Mouse (Mus musculus) gastrocnemius, adult 18-20 months (tissue): ENCODE results near the gene Adam19. TPM values are rescaled to one million over a fixed set of nuclear protein-coding genes. Genes with fewer than 3 reads are reported as not detected.

Experiments used
- DNase-seq: peaks from one replicate; pipeline ENCODE4 v3.0.0; 2021; ENCODE audit warnings: low spot score
- total RNA-seq, 2 experiments: library from RNA; stranded (reverse); gene quantifications; 2 replicates each; pipeline ENCODE4 v1.2.3; 2021

Gene Adam19
- total RNA-seq, 2 experiments from 2014 or later: 1.9 to 4.1 TPM

- DNase-seq: no peak
Observed at GRCm38 (mm10) chr11:46097062-46097461, 41.3 kb downstream of the Adam19 start.

GRCm38 (mm10) chr11:46102107-46102506 is 46.3 kb downstream of the Adam19 start:
- DNase-seq: peak; percentile 56

- DNase-seq: no peak
Observed at GRCm38 (mm10) chr11:46107046-46107445, 51.3 kb downstream of the Adam19 start.

- DNase-seq: no peak
Observed at GRCm38 (mm10) chr11:46109206-46109605, 53.4 kb downstream of the Adam19 start.

GRCm38 (mm10) chr11:46110156-46110944 is 54.6 kb downstream of the Adam19 start:
- no peak for DNase-seq

- DNase-seq: no peak
Observed at GRCm38 (mm10) chr11:46110945-46111287, 55.1 kb downstream of the Adam19 start.

- DNase-seq: peak; percentile 51
Observed at GRCm38 (mm10) chr11:46113211-46113610, 57.4 kb downstream of the Adam19 start.

GRCm38 (mm10) chr11:46114221-46114620 is 58.4 kb downstream of the Adam19 start:
- DNase-seq: no peak

- DNase-seq: no peak
Observed at GRCm38 (mm10) chr11:46115011-46115410, 59.2 kb downstream of the Adam19 start.

- no peak for DNase-seq
Observed at GRCm38 (mm10) chr11:46115411-46116173, 59.8 kb downstream of the Adam19 start.

- no peak for DNase-seq
Observed at GRCm38 (mm10) chr11:46116510-46116909, 60.7 kb downstream of the Adam19 start.

- DNase-seq: no peak
Observed at GRCm38 (mm10) chr11:46119624-46120023, 63.8 kb downstream of the Adam19 start.

- no peak for DNase-seq
Observed at GRCm38 (mm10) chr11:46120084-46120483, 64.3 kb downstream of the Adam19 start.

GRCm38 (mm10) chr11:46121666-46122065 is 65.9 kb downstream of the Adam19 start:
- no peak for DNase-seq

- no peak for DNase-seq
Observed at GRCm38 (mm10) chr11:46122875-46123274, 67.1 kb downstream of the Adam19 start.

GRCm38 (mm10) chr11:46123328-46123866 is 67.6 kb downstream of the Adam19 start:
- no peak for DNase-seq

- no peak for DNase-seq
Observed at GRCm38 (mm10) chr11:46125093-46125834, 69.5 kb downstream of the Adam19 start.

- DNase-seq: no peak
Observed at GRCm38 (mm10) chr11:46125835-46126229, 70.0 kb downstream of the Adam19 start.

- no peak for DNase-seq
Observed at GRCm38 (mm10) chr11:46126317-46126716, 70.5 kb downstream of the Adam19 start.

- DNase-seq: no peak
Observed at GRCm38 (mm10) chr11:46126827-46127410, 71.1 kb downstream of the Adam19 start.
